Mouse (Mus musculus): ENCODE results near the gene Myh15. TPM values are rescaled to one million over a fixed set of nuclear protein-coding genes. Genes with fewer than 3 reads are reported as not detected.

Myh15 gene
- polyA plus RNA-seq (2021; fragmentation: Nextera tagmentation), result 0.49 and 0.60 TPM in 2 replicates
- long read RNA-seq, experiment 1, partial matches to known transcripts, result 2 of 23 reads
- long read RNA-seq, experiment 1, other reads (novel, unspliced or antisense), result 21 of 23 reads
- long read RNA-seq, experiment 2, partial matches to known transcripts, result 1 of 7 reads
- long read RNA-seq, experiment 2, other reads (novel, unspliced or antisense), result 6 of 7 reads

DNA sequence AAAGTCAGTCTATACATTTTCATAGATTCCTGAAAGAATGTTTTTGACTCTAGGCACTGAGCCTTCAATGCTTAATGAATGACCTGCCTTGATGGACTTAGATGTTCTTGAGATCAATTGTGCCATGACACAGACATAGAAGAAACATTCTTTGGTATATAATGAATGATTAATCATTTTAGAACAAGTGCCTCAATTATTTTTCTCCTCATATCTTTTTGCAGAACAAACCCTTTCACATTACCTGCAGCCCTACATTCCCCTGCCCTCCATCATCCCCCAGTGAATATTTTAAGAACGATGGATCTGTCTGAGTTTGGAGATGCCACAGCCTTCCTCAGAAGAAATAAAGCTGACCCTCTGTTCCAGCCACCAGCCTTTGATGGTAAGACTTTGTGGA is at the start of gene Myh15:
Gene Myh15, plus strand, starts transcription at position 301 of the 400 bp plus-strand sequence.

Other genes with a start within 250 kb of the Myh15 start
- not detected in 2 replicates for gene Retnlb, start 240.6 kb upstream of the Myh15 start, polyA plus RNA-seq (2021; fragmentation: Nextera tagmentation)
- not detected in 2 replicates for gene Retnla, start 214.9 kb upstream of the Myh15 start, polyA plus RNA-seq (2021; fragmentation: Nextera tagmentation)
- 0.36 TPM in 1 of 2 replicates, not detected in the other for gene Retnlg, start 184.9 kb upstream of the Myh15 start, polyA plus RNA-seq (2021; fragmentation: Nextera tagmentation)
- gene Dzip3, start 63.3 kb upstream of the Myh15 start, polyA plus RNA-seq (2021; fragmentation: Nextera tagmentation), result 15.5 and 23.2 TPM in 2 replicates
- 0.55 and 0.58 TPM in 2 replicates for gene Cip2a, start 63.3 kb upstream of the Myh15 start, polyA plus RNA-seq (2021; fragmentation: Nextera tagmentation)